In genomic region chr10:83266731-83267130, GRCm38 (mm10) we compare ENCODE assay signal across 10 mouse cellular contexts.
DNase-seq lines count a peak whose midpoint lies in the region; ATAC-seq lines count a peak whose summit lies in the region.
"Had no signal": no experiment of that assay in that cellular context is flagged by ENCODE, and none has a peak within 500 bp of the region (broad histone marks: within the 10 kb centered on the region; RNA-seq: fewer than 3 reads in every experiment).

No protein-coding gene starts in this region.

- H3K27me3 ChIP-seq in hindbrain, embryonic 16.5 days (replicated peaks; ENCODE audit: control insufficient read depth, insufficient read depth, low read length), result no peaks in the 10 kb centered on the region
- no peaks in the 10 kb centered on the region for H3K27me3 ChIP-seq in midbrain, embryonic 16.5 days (ENCODE audit: control insufficient read depth, insufficient read depth, low read depth, low read length)
- no peaks in the 10 kb centered on the region for H3K27me3 ChIP-seq in kidney, embryonic 15.5 days
- H3K27me3 ChIP-seq: liver, embryonic 13.5 days had no signal

- no peak overlapping the region for H3K4me2 ChIP-seq in hindbrain, embryonic 16.5 days (ENCODE audit: low read length)
- H3K4me2 ChIP-seq in midbrain, embryonic 16.5 days (ENCODE audit: low read length), result no peak overlapping the region; the same call in 1 of the 2 replicates
- H3K4me2 ChIP-seq in kidney, embryonic 15.5 days, result no peak overlapping the region
- H3K4me2 ChIP-seq: liver, embryonic 13.5 days had no signal

- no peak overlapping the region for H3K4me3 ChIP-seq in hindbrain, embryonic 16.5 days (ENCODE audit: low read length)
- no peak overlapping the region for H3K4me3 ChIP-seq in midbrain, embryonic 16.5 days (ENCODE audit: low read depth, low read length)
- H3K4me3 ChIP-seq in kidney, embryonic 15.5 days (replicated peaks), result no peak overlapping the region
- H3K4me3 ChIP-seq: liver, embryonic 13.5 days had no signal

- peak; percentile 53 for DNase-seq in cerebellum, adult 8-10 months
- no peak for DNase-seq in kidney, adult 9 months
- DNase-seq in adrenal gland, postnatal 10 days, result no peak
- DNase-seq: kidney, adult 11 months; liver, embryonic 13.5 days had no signal

- ATAC-seq in cerebellum, adult (ENCODE audit: insufficient number of reproducible peaks, low FRiP score, low TSS enrichment), result peak; percentile 90
- peak; percentile 84 for ATAC-seq in hindbrain, embryonic 16.5 days
- peak; percentile 24; the same call in 1 of the 2 replicates for ATAC-seq in midbrain, embryonic 16.5 days
- no peak for ATAC-seq in kidney, embryonic 15.5 days (replicated peaks; ENCODE audit: low FRiP score)

- H3K9me3 ChIP-seq in hindbrain, embryonic 16.5 days (ENCODE audit: control insufficient read depth, low read length), result no peaks in the 10 kb centered on the region
- no peaks in the 10 kb centered on the region for H3K9me3 ChIP-seq in midbrain, embryonic 16.5 days (replicated peaks; ENCODE audit: control insufficient read depth, low read length, poor library complexity, severe bottlenecking)
- H3K9me3 ChIP-seq in kidney, embryonic 15.5 days (replicated peaks), result no peaks in the 10 kb centered on the region
- H3K9me3 ChIP-seq: liver, embryonic 13.5 days had no signal

- H3K27ac ChIP-seq in hindbrain, embryonic 16.5 days (ENCODE audit: low read depth, low read length), result no peak overlapping the region
- H3K27ac ChIP-seq in midbrain, embryonic 16.5 days (ENCODE audit: low read length), result no peak overlapping the region
- no peak overlapping the region for H3K27ac ChIP-seq in kidney, embryonic 15.5 days
- H3K27ac ChIP-seq: liver, embryonic 13.5 days; stomach, postnatal 0 days had no signal

- no peak overlapping the region for H3K9ac ChIP-seq in hindbrain, embryonic 16.5 days (ENCODE audit: low read depth, low read length)
- no peak overlapping the region for H3K9ac ChIP-seq in midbrain, embryonic 16.5 days (ENCODE audit: low read depth, low read length)
- H3K9ac ChIP-seq in kidney, embryonic 15.5 days, result no peak overlapping the region
- H3K9ac ChIP-seq: liver, embryonic 13.5 days had no signal

- H3K4me1 ChIP-seq in hindbrain, embryonic 16.5 days (ENCODE audit: control insufficient read depth, insufficient read depth, low read depth, low read length), result peaks cover 7% of the 10 kb centered on the region
- H3K4me1 ChIP-seq in midbrain, embryonic 16.5 days (ENCODE audit: control insufficient read depth, insufficient read depth, low read length), result peaks cover 5% of the 10 kb centered on the region
- peaks cover 5% of the 10 kb centered on the region; the same call in 1 of the 2 replicates for H3K4me1 ChIP-seq in kidney, embryonic 15.5 days
- H3K4me1 ChIP-seq: liver, embryonic 13.5 days had no signal

- WGBS in hindbrain, embryonic 16.5 days, result 31% methylated on average over 13 of the region's 13 CpGs
- 22% methylated on average over 13 of the region's 13 CpGs for WGBS in midbrain, embryonic 16.5 days
- 47% methylated on average over 13 of the region's 13 CpGs for WGBS in kidney, embryonic 15.5 days

- no peaks in the 10 kb centered on the region for H3K36me3 ChIP-seq in hindbrain, embryonic 16.5 days (ENCODE audit: control insufficient read depth, insufficient read depth, low read length)
- no peaks in the 10 kb centered on the region for H3K36me3 ChIP-seq in midbrain, embryonic 16.5 days (ENCODE audit: control insufficient read depth, insufficient read depth, low read length)
- H3K36me3 ChIP-seq in kidney, embryonic 15.5 days, result no peaks in the 10 kb centered on the region
- H3K36me3 ChIP-seq: liver, embryonic 13.5 days had no signal
